Mouse (Mus musculus) forebrain, embryonic 12.5 days (tissue): ENCODE results near the gene Tesk2. TPM values are rescaled to one million over a fixed set of nuclear protein-coding genes. Genes with fewer than 3 reads are reported as not detected.

Source experiments
- ATAC-seq: fragments of 200-750 bp; cut with Nextera tagmentation; 2 replicates; pipeline ENCODE4 v1.8.0; 2017; ENCODE audit warnings: moderate TSS enrichment; ENCODE audit not compliant: low FRiP score
- H3K27ac ChIP-seq: fragments of 300-500 bp; sonication (generic); 2 replicates; pipeline ENCODE4 v1.5.1; 2016; ENCODE audit warnings: mild to moderate bottlenecking
- H3K27me3 ChIP-seq: fragments of 300-500 bp; sonication (generic); 2 replicates; pipeline ENCODE4 v1.6.1; 2016; ENCODE audit warnings: mild to moderate bottlenecking
- H3K36me3 ChIP-seq: fragments of 300-500 bp; sonication (generic); replicated peaks from 2 replicates; pipeline ENCODE4 v1.6.1; 2016; ENCODE audit warnings: mild to moderate bottlenecking
- H3K4me1 ChIP-seq: fragments of 300-500 bp; sonication (generic); 2 replicates; pipeline ENCODE4 v1.6.1; 2016
- H3K4me2 ChIP-seq: fragments of 300-500 bp; sonication (generic); 2 replicates; pipeline ENCODE4 v1.6.1; 2016; ENCODE audit warnings: mild to moderate bottlenecking, moderate library complexity
- H3K4me3 ChIP-seq: fragments of 300-500 bp; sonication (generic); replicated peaks from 2 replicates; pipeline ENCODE4 v1.5.1; 2016; ENCODE audit warnings: mild to moderate bottlenecking
- H3K9ac ChIP-seq: fragments of 300-500 bp; sonication (generic); 2 replicates; pipeline ENCODE4 v1.6.1; 2016; ENCODE audit warnings: mild to moderate bottlenecking
- H3K9me3 ChIP-seq: fragments of 300-500 bp; sonication (generic); 2 replicates; pipeline ENCODE4 v1.6.1; 2016
- WGBS: fragments of 180-500 bp; shearing (Covaris S2); methylation state at CpG from one replicate; pipeline ENCODE4 v1.1.7; 2016; 5-methylcytosine and 5-hydroxymethylcytosine counted together
- polyA plus RNA-seq: library from polyadenylated mRNA; unstranded; fragments of >200 nt; fragmentation: Nextera tagmentation; extraction: Ambion mirVana; gene quantifications from 2 replicates; pipeline ENCODE4 v1.2.1, GENCODE M21; 2016

The Tesk2 gene
- polyA plus RNA-seq, 1 experiment from 2014 or later, result 6.5 TPM

- peaks cover 5% of the 10 kb centered on the region; the same call in 1 of the 2 replicates for H3K27me3 ChIP-seq
- ATAC-seq, result no peak
- peaks cover 17% of the 10 kb centered on the region for H3K4me1 ChIP-seq
- no peaks in the 10 kb centered on the region for H3K36me3 ChIP-seq
- H3K4me2 ChIP-seq, result peak overlapping the region; percentile 92
- peak overlapping the region; percentile 9; the same call in 1 of the 2 replicates for H3K9ac ChIP-seq
- 37% methylated on average over 7 of the region's 7 CpGs for WGBS
- no peaks in the 10 kb centered on the region for H3K9me3 ChIP-seq
- 0 out of 2 replicates have a peak overlapping the region, but pooled peaks have one; percentile 8 for H3K4me3 ChIP-seq
- no peak overlapping the region for H3K27ac ChIP-seq
Observed at GRCm38 (mm10) chr4:116722230-116722629, 1.5 kb downstream of the Tesk2 start.

- Histone ChIP-seq H3K4me2 (no peak overlapping the region), H3K27me3 (peaks cover 5% of the 10 kb centered on the region; the same call in 1 of the 2 replicates), H3K9ac (no peak overlapping the region), H3K9me3 (no peaks in the 10 kb centered on the region), H3K36me3 (no peaks in the 10 kb centered on the region), H3K4me1 (peaks cover 13% of the 10 kb centered on the region), H3K27ac (no peak overlapping the region), H3K4me3 (no peak overlapping the region)
- WGBS, result 88% methylated on average over 5 of the region's 5 CpGs
- ATAC-seq, result no peak
Observed at GRCm38 (mm10) chr4:116725444-116725843, 4.7 kb downstream of the Tesk2 start.

- 85% methylated on average over 3 of the region's 3 CpGs for WGBS
- Histone ChIP-seq H3K4me1 (peaks cover 1% of the 10 kb centered on the region), H3K9ac (no peak overlapping the region), H3K4me3 (no peak overlapping the region), H3K4me2 (no peak overlapping the region), H3K27me3 (peaks cover under 1% of the 10 kb centered on the region; the same call in 1 of the 2 replicates), H3K36me3 (no peaks in the 10 kb centered on the region), H3K27ac (no peak overlapping the region), H3K9me3 (no peaks in the 10 kb centered on the region)
- ATAC-seq, result no peak
Observed at GRCm38 (mm10) chr4:116727401-116727800, 6.7 kb downstream of the Tesk2 start.

GRCm38 (mm10) chr4:116729532-116729931 is 8.8 kb downstream of the Tesk2 start:
- Histone ChIP-seq H3K4me1 (no peaks in the 10 kb centered on the region), H3K4me2 (no peak overlapping the region), H3K4me3 (no peak overlapping the region), H3K27me3 (no peaks in the 10 kb centered on the region), H3K36me3 (no peaks in the 10 kb centered on the region), H3K27ac (no peak overlapping the region), H3K9me3 (no peaks in the 10 kb centered on the region), H3K9ac (no peak overlapping the region)
- ATAC-seq, result no peak
- 95% methylated on average over 3 of the region's 3 CpGs for WGBS

DNA sequence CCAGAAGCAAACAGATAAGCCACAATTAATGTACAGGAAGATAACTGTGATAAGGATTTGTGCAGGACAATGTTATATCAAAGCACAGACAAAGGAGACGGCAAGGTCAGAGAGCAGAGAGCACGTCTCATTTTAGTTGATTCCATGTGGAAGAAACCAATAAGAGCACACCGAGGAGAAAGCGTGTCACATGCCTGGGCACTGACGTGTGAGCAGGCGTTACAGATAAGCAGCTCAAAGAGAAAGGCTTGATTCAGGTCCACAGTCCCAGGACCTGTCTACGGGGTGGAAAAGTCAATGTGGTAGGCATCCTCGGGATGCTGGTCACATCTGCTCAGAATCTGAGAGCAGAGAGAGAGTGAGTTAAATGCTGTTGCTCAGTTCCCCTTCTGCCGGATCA is 10.3 kb downstream of the Tesk2 start:
- no peaks in the 10 kb centered on the region for H3K36me3 ChIP-seq
- H3K4me2 ChIP-seq, result no peak overlapping the region
- no peaks in the 10 kb centered on the region for H3K4me1 ChIP-seq
- no peaks in the 10 kb centered on the region for H3K9me3 ChIP-seq
- no peak overlapping the region for H3K27ac ChIP-seq
- no peak overlapping the region for H3K4me3 ChIP-seq
- WGBS, result 89% methylated on average over 9 of the region's 9 CpGs
- H3K27me3 ChIP-seq, result no peaks in the 10 kb centered on the region
- no peak overlapping the region for H3K9ac ChIP-seq
- ATAC-seq, result no peak

- Histone ChIP-seq H3K4me2 (no peak overlapping the region), H3K27ac (no peak overlapping the region), H3K4me1 (no peaks in the 10 kb centered on the region), H3K9me3 (no peaks in the 10 kb centered on the region), H3K9ac (no peak overlapping the region), H3K36me3 (no peaks in the 10 kb centered on the region), H3K27me3 (no peaks in the 10 kb centered on the region), H3K4me3 (no peak overlapping the region)
- WGBS, result 86% methylated on average over 5 of the region's 5 CpGs
- no peak for ATAC-seq
Observed at GRCm38 (mm10) chr4:116732355-116732754, 11.6 kb downstream of the Tesk2 start.

GRCm38 (mm10) chr4:116734996-116735395 is 14.2 kb downstream of the Tesk2 start:
- no peak for ATAC-seq
- no peak overlapping the region for H3K9ac ChIP-seq
- WGBS, result 94% methylated on average over 2 of the region's 2 CpGs

DNA sequence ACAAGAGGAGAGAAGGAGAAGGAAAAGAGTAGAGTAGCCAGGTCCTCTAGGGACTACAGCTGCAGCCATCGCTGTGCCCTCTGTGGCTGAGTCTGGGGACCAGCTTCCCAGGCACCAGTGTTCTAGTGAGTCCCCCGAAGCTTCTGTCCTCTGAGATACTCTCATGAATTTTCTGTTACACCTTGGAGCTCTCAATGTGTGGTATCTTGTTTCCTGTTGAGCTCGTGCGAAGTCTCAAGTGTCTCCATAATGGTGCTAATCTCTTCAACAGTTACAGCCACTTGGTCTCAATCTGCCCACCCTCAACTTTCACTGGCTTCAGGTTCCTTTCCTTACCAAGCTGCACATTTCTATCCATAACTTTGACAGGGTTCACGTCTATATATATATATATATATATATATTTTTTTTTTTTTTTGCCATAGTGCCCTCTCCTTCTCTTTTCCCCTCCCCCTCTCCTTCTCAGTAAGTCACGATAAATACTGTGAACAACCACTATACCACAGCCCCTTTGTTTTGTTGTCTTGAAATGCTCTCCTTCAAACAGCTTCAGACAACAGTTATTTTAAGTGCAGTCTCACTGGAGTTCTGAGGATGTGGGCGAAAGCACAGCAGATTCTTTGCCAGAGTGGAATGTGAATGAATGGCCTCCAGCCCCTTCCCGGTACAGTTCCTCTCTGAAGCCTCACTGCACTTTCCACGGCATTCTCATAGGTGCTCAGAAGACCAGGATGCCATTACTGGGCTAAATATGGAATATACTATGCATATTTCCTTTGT is 18.4 kb downstream of the Tesk2 start:
- no peak for ATAC-seq

More at GRCm38 (mm10) chr4:116734996-116735395, 14.2 kb downstream of the Tesk2 start:
- no peaks in the 10 kb centered on the region for H3K4me1 ChIP-seq
- H3K27me3 ChIP-seq, result no peaks in the 10 kb centered on the region
- no peaks in the 10 kb centered on the region for H3K36me3 ChIP-seq
- no peak overlapping the region for H3K4me2 ChIP-seq
- no peak overlapping the region for H3K4me3 ChIP-seq
- H3K9me3 ChIP-seq, result no peaks in the 10 kb centered on the region
- no peak overlapping the region for H3K27ac ChIP-seq

GRCm38 (mm10) chr4:116749750-116750149 is 29.0 kb downstream of the Tesk2 start:
- H3K27me3 ChIP-seq, result no peaks in the 10 kb centered on the region
- ATAC-seq, result no peak
- H3K4me1 ChIP-seq, result no peaks in the 10 kb centered on the region
- H3K4me3 ChIP-seq, result no peak overlapping the region
- WGBS, result 96% methylated on average over 2 of the region's 2 CpGs
- no peak overlapping the region for H3K4me2 ChIP-seq
- H3K27ac ChIP-seq, result no peak overlapping the region
- no peaks in the 10 kb centered on the region for H3K36me3 ChIP-seq
- no peak overlapping the region for H3K9ac ChIP-seq
- no peaks in the 10 kb centered on the region for H3K9me3 ChIP-seq

More for the DNA sequence above, 18.4 kb downstream of the Tesk2 start:
- WGBS, result 91% methylated on average over 9 of the region's 9 CpGs
- Histone ChIP-seq H3K27ac (no peak overlapping the region), H3K9ac (no peak overlapping the region), H3K9me3 (no peaks in the 10 kb centered on the region), H3K4me1 (no peaks in the 10 kb centered on the region), H3K36me3 (no peaks in the 10 kb centered on the region), H3K4me2 (no peak overlapping the region), H3K4me3 (no peak overlapping the region), H3K27me3 (no peaks in the 10 kb centered on the region)

- no peak for ATAC-seq
- WGBS, result 83% methylated on average over 2 of the region's 2 CpGs
- Histone ChIP-seq H3K4me2 (no peak overlapping the region), H3K27ac (no peak overlapping the region), H3K36me3 (no peaks in the 10 kb centered on the region), H3K4me1 (no peaks in the 10 kb centered on the region), H3K4me3 (no peak overlapping the region), H3K9me3 (no peaks in the 10 kb centered on the region), H3K9ac (no peak overlapping the region), H3K27me3 (no peaks in the 10 kb centered on the region)
Observed at GRCm38 (mm10) chr4:116761914-116762313, 41.2 kb downstream of the Tesk2 start.

- WGBS, result 94% methylated on average over 5 of the region's 5 CpGs
- Histone ChIP-seq H3K4me3 (no peak overlapping the region), H3K9ac (no peak overlapping the region)
Observed at GRCm38 (mm10) chr4:116764001-116764400, 43.3 kb downstream of the Tesk2 start.

DNA sequence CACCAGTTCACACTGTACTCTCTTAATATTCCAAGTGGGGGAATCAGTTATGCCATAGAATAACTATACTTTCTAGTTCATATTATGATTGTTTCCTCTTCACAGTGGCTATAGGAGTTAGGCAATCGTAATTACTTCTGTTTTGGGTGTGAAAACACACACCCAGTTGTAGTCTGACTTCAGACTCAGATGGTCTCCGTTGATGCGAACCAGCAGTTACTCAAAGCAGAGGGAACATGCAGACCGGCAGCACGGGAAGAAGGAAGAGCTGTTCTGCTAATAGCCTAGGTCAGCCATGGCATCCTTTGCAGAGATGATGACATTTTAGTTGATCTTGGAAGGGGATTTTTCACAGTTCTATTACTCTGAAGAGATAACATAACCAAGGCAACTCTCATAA is 47.8 kb downstream of the Tesk2 start:
- no peak for ATAC-seq
- no peaks in the 10 kb centered on the region for H3K27me3 ChIP-seq
- no peak overlapping the region for H3K4me3 ChIP-seq
- no peaks in the 10 kb centered on the region for H3K9me3 ChIP-seq
- no peak overlapping the region for H3K27ac ChIP-seq
- no peaks in the 10 kb centered on the region for H3K36me3 ChIP-seq
- 89% methylated on average over 5 of the region's 5 CpGs for WGBS
- H3K9ac ChIP-seq, result no peak overlapping the region
- H3K4me2 ChIP-seq, result no peak overlapping the region
- no peaks in the 10 kb centered on the region for H3K4me1 ChIP-seq

More at GRCm38 (mm10) chr4:116764001-116764400, 43.3 kb downstream of the Tesk2 start:
- Histone ChIP-seq H3K4me2 (no peak overlapping the region), H3K27me3 (no peaks in the 10 kb centered on the region), H3K36me3 (no peaks in the 10 kb centered on the region), H3K9me3 (no peaks in the 10 kb centered on the region), H3K4me1 (no peaks in the 10 kb centered on the region), H3K27ac (no peak overlapping the region)
- ATAC-seq, result no peak

GRCm38 (mm10) chr4:116769060-116769459 is 48.3 kb downstream of the Tesk2 start:
- Histone ChIP-seq H3K9ac (no peak overlapping the region), H3K36me3 (no peaks in the 10 kb centered on the region), H3K4me3 (no peak overlapping the region), H3K4me2 (no peak overlapping the region), H3K27ac (no peak overlapping the region), H3K4me1 (no peaks in the 10 kb centered on the region), H3K27me3 (no peaks in the 10 kb centered on the region), H3K9me3 (no peaks in the 10 kb centered on the region)
- ATAC-seq, result no peak
